Mouse (Mus musculus): ENCODE results near the gene Sdk2. TPM values are rescaled to one million over a fixed set of nuclear protein-coding genes. Genes with fewer than 3 reads are reported as not detected.

Gene Sdk2
- total and polyA plus RNA-seq, 2 experiments from 2014 or later: 3.0 to 30.4 TPM

DNA sequence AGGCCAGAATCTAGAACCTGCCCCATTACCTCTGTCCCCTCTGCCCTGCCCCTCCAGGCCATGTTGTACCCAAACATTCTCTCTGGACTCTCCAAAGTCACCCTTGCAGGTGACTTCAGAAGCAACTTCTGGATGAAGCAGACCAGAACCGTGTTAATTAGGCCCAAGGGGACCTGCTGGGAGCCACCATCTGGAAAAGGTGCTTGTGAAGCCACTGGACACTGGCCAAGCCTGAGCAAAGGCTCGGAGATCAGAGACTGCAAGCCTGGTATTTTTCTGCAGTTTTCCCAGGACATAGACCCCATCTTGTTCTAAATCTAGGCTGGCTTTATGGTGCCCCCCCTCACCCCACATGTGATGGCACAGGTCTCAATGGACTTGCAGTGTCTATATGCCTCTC, 138.0 kb downstream of the Sdk2 start:
- DNase-seq (ENCODE audit: low spot score): no peak

DNA sequence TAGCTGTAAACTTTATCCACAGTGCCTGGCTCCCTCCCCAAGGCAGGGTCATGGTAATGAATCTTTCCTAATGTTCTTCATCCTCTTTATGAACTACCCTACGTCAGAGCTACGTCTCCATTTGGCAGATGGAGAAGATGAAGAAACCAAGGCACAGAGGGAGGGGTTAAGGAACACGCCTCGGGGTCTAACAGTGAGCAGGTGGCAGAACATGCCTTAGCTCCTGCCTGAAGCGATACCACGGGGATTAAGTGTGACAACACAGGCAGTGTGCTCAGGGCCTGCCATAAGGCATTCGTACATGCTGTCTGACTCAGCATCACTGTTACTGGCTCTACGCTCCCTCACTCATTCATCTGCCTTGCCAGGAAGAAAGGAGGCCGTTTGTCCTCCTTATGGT, 138.6 kb downstream of the Sdk2 start:
- TF ChIP-seq CTCF (IDR thresholded peaks at IDR 0.05; ENCODE audit: low read depth): no peak
- no peaks in the 10 kb centered on the region for H3K36me3 ChIP-seq (ENCODE audit: insufficient read depth, low read length)
- no peaks in the 10 kb centered on the region for H3K27me3 ChIP-seq (ENCODE audit: insufficient read depth, low read length)
- 50% methylated on average over 9 of the region's 9 CpGs for WGBS
- H3K4me3 ChIP-seq (ENCODE audit: low read length): no peak overlapping the region
- no peak overlapping the region for H3K9ac ChIP-seq (replicated peaks; ENCODE audit: low read length)
- no peaks in the 10 kb centered on the region for H3K9me3 ChIP-seq (ENCODE audit: low read length)
- no peak overlapping the region for H3K4me2 ChIP-seq (ENCODE audit: low read depth, low read length)
- H3K4me1 ChIP-seq (ENCODE audit: insufficient read depth, low read length): peaks cover 14% of the 10 kb centered on the region
- no peak for DNase-seq (ENCODE audit: low spot score)
- H3K27ac ChIP-seq: no peak overlapping the region
- ATAC-seq: no peak

More for the DNA sequence above, 138.0 kb downstream of the Sdk2 start:
- Histone ChIP-seq H3K9me3 (ENCODE audit: low read length) (no peaks in the 10 kb centered on the region), H3K27me3 (ENCODE audit: insufficient read depth, low read length) (no peaks in the 10 kb centered on the region), H3K36me3 (ENCODE audit: insufficient read depth, low read length) (no peaks in the 10 kb centered on the region), H3K27ac (no peak overlapping the region), H3K9ac (replicated peaks; ENCODE audit: low read length) (no peak overlapping the region), H3K4me3 (ENCODE audit: low read length) (no peak overlapping the region), H3K4me1 (ENCODE audit: insufficient read depth, low read length) (peaks cover 14% of the 10 kb centered on the region), H3K4me2 (ENCODE audit: low read depth, low read length) (no peak overlapping the region)
- TF ChIP-seq CTCF (IDR thresholded peaks at IDR 0.05; ENCODE audit: low read depth): no peak
- WGBS: 58% methylated on average over 2 of the region's 2 CpGs
- no peak for ATAC-seq

DNA sequence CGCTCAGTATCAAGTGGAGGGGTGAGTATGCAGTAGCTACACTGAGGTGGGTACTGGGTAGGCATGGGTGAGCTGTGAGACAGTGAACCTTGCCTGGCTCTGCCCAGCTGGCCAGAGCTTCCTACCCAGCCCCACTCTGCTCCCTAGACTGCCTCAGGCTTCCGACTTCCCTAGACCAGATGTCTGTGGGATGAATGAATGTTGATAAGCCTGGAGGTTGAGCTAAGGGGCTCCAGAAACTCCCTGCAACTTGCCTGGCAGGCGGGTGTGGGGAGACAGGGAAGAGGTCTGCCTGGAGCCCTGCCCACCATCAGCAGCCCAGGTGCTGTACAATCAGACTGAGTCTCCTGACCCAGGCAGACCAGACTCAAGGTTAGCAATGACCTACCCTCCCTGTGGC, 139.0 kb downstream of the Sdk2 start:
- no peak for ATAC-seq
- DNase-seq (ENCODE audit: low spot score): no peak
- H3K27me3 ChIP-seq (ENCODE audit: insufficient read depth, low read length): no peaks in the 10 kb centered on the region
- H3K9ac ChIP-seq (replicated peaks; ENCODE audit: low read length): no peak overlapping the region
- H3K4me1 ChIP-seq (ENCODE audit: insufficient read depth, low read length): peaks cover 14% of the 10 kb centered on the region
- no peak for TF ChIP-seq CTCF (IDR thresholded peaks at IDR 0.05; ENCODE audit: low read depth)
- no peak overlapping the region for H3K27ac ChIP-seq
- H3K4me3 ChIP-seq (ENCODE audit: low read length): no peak overlapping the region
- H3K4me2 ChIP-seq (ENCODE audit: low read depth, low read length): no peak overlapping the region
- H3K36me3 ChIP-seq (ENCODE audit: insufficient read depth, low read length): no peaks in the 10 kb centered on the region
- WGBS: 56% methylated on average over 3 of the region's 3 CpGs
- no peaks in the 10 kb centered on the region for H3K9me3 ChIP-seq (ENCODE audit: low read length)

DNA sequence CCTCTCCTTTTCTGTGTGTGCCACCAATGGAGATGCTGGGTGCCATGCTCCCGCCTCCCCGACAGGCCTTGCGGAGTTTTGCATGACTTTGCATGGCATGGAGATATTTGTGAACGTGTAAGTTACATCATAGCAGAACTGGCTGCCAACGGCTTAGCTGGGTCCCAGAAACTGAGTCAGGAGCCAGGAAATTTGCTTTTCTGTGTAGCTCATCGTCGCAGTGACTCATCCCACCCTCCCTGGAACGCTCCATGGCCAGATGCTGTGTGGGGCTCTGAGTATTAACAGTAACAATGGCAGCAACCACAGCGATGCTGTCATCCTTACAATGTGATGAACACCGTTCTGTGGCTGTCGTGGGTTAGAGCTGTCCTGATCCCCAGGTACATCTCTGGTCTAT, 139.6 kb downstream of the Sdk2 start:
- H3K27ac ChIP-seq: no peak overlapping the region
- no peaks in the 10 kb centered on the region for H3K9me3 ChIP-seq (ENCODE audit: low read length)
- 67% methylated on average over 11 of the region's 11 CpGs for WGBS
- no peaks in the 10 kb centered on the region for H3K27me3 ChIP-seq (ENCODE audit: insufficient read depth, low read length)
- ATAC-seq: no peak
- no peak for DNase-seq (ENCODE audit: low spot score)
- TF ChIP-seq CTCF (IDR thresholded peaks at IDR 0.05; ENCODE audit: low read depth): no peak
- H3K36me3 ChIP-seq (ENCODE audit: insufficient read depth, low read length): no peaks in the 10 kb centered on the region
- no peak overlapping the region for H3K9ac ChIP-seq (replicated peaks; ENCODE audit: low read length)
- H3K4me2 ChIP-seq (ENCODE audit: low read depth, low read length): no peak overlapping the region
- peaks cover 14% of the 10 kb centered on the region for H3K4me1 ChIP-seq (ENCODE audit: insufficient read depth, low read length)
- no peak overlapping the region for H3K4me3 ChIP-seq (ENCODE audit: low read length)

DNA sequence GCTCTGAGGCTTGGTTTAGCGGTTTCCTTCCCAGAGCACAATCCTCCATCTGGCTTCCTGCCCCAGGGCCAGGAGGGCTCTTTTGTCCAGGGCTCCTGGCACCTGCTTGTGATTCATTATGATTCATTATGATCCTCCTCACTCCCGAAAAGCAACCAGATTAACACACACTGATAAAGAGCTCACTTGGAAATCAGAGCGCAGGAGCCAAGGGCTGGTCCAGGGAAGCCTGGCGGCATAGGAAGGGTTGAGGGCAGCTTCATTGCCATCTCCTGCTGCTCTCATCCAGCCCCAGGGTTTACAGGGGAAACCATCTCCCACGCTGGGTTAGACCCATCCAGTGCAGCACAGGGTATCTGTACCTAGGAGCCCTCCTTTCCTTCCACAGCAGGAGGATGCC, 143.7 kb downstream of the Sdk2 start:
- TF ChIP-seq CTCF (IDR thresholded peaks at IDR 0.05; ENCODE audit: low read depth): no peak
- Histone ChIP-seq H3K27ac (no peak overlapping the region), H3K4me2 (ENCODE audit: low read depth, low read length) (no peak overlapping the region), H3K4me3 (ENCODE audit: low read length) (no peak overlapping the region), H3K9ac (replicated peaks; ENCODE audit: low read length) (no peak overlapping the region), H3K27me3 (ENCODE audit: insufficient read depth, low read length) (no peaks in the 10 kb centered on the region), H3K36me3 (ENCODE audit: insufficient read depth, low read length) (no peaks in the 10 kb centered on the region), H3K4me1 (ENCODE audit: insufficient read depth, low read length) (no peaks in the 10 kb centered on the region; the same call in 1 of the 2 replicates), H3K9me3 (ENCODE audit: low read length) (no peaks in the 10 kb centered on the region)
- ATAC-seq (no peak), DNase-seq (ENCODE audit: low spot score) (peak; percentile 67)
- WGBS: 23% methylated on average over 5 of the region's 5 CpGs

DNA sequence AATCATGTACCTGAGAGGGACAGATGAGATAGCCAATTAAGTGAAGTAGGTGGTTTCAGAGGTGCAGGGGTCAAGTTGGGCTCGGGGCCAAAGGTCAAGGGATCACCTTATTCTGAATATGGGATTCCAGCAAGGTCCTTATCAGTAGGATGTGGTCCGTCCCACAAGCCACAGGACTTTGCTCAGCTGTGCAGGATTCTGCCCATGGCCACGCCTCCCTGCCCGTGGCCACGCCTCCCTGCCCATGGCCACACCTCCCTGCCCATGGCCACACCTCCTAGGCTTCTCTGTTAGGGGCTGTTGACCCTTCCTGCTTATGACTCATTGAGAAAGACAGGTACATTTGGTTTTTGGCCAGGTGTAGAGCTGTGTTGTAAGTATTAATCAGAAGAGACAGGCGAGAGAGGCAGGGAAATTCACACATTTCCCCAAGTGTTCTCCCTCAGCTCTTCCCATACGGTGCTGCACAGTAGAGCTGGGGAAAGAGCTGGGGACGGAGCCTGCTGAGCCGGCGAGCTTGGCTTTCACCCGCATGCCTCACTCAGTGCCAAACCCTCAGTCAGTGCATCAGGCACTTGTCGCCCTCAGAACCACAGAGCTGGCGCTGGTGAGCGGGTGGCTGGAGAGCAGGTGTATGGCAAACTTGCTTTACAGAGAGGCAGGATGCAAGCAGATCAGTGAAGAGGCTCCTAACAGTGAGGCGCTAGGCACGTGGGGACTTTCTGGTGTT, 163.6 kb downstream of the Sdk2 start:
- Histone ChIP-seq H3K27me3 (ENCODE audit: insufficient read depth, low read length) (no peaks in the 10 kb centered on the region), H3K4me3 (ENCODE audit: low read length) (no peak overlapping the region), H3K9me3 (ENCODE audit: low read length) (no peaks in the 10 kb centered on the region), H3K36me3 (ENCODE audit: insufficient read depth, low read length) (no peaks in the 10 kb centered on the region), H3K27ac (no peak overlapping the region), H3K4me2 (ENCODE audit: low read depth, low read length) (no peak overlapping the region), H3K4me1 (ENCODE audit: insufficient read depth, low read length) (0 out of 2 replicates have a peak, but pooled peaks cover under 1% of the 10 kb centered on the region), H3K9ac (replicated peaks; ENCODE audit: low read length) (no peak overlapping the region)
- WGBS: 74% methylated on average over 16 of the region's 16 CpGs
- DNase-seq (ENCODE audit: low spot score) (no peak), ATAC-seq (0 out of 2 replicates have a peak, but pooled peaks have one; percentile 24)
- TF ChIP-seq CTCF (IDR thresholded peaks at IDR 0.05; ENCODE audit: low read depth): no peak

DNA sequence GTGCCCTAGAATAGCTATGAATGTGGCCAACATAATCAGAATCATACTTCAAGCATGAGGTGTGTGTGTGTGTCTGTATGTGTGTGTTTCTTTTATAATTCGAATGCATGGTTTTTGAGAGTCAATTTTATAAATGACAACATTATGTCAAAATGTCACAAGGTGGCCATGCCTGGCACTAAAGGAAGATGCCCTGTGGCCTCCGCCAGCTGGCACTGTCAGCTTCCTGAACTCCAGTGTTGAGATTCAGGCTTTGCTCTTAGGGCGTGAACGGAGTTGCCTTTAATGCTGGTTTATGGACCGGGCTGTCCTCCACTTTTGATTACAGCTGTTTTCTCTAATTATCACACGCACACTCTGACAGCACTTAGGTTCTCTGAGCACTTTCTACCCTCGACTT, 164.9 kb downstream of the Sdk2 start:
- Histone ChIP-seq H3K27me3 (ENCODE audit: insufficient read depth, low read length) (no peaks in the 10 kb centered on the region), H3K9ac (replicated peaks; ENCODE audit: low read length) (no peak overlapping the region), H3K4me1 (ENCODE audit: insufficient read depth, low read length) (no peaks in the 10 kb centered on the region), H3K36me3 (ENCODE audit: insufficient read depth, low read length) (no peaks in the 10 kb centered on the region), H3K4me2 (ENCODE audit: low read depth, low read length) (no peak overlapping the region), H3K4me3 (ENCODE audit: low read length) (no peak overlapping the region), H3K27ac (no peak overlapping the region), H3K9me3 (ENCODE audit: low read length) (no peaks in the 10 kb centered on the region)
- TF ChIP-seq CTCF (IDR thresholded peaks at IDR 0.05; ENCODE audit: low read depth): no peak
- no peak for ATAC-seq
- no peak for DNase-seq (ENCODE audit: low spot score)
- WGBS: 84% methylated on average over 7 of the region's 7 CpGs

Measured in hindbrain, postnatal 0 days (tissue).